In the genomic region with DNA sequence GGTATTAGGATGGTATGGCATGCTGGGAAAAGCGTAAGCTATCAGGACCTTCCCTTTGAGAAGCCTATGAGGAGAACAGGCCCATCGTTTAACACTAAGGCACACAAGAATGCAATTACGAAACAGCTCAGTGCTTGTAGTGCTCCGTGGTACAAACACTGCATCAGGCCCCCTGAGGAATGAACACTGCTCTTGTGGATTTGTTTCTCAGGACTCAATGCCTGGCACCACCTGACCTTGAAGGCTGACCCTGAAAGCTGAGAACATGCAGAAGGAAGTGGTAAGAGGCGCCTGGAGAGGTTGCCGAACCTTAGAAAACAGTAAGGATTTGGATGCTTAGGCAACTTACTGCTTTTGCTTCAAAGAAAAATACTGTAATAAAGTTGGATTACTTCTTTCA, we compare ENCODE assay signal across 26 mouse cellular contexts. TPM values are rescaled to one million over a fixed set of nuclear protein-coding genes. Genes with fewer than 3 reads are reported as not detected.
DNase-seq lines count a peak whose midpoint lies in the region; ATAC-seq and TF ChIP-seq lines count a peak whose summit lies in the region.
"Had no signal": no experiment of that assay in that cellular context is flagged by ENCODE, and none has a peak within 500 bp of the region (broad histone marks: within the 10 kb centered on the region; RNA-seq: fewer than 3 reads in every experiment).

No protein-coding gene starts in this region.

- TF ChIP-seq CTCF in lung, postnatal 0 days (IDR thresholded peaks at IDR 0.05), result no peak
- no peak for TF ChIP-seq CTCF in left cerebral cortex, adult 2 months (IDR thresholded peaks at IDR 0.05)

- no peaks in the 10 kb centered on the region; the same call in 1 of the 2 replicates for H3K4me1 ChIP-seq in lung, postnatal 0 days (ENCODE audit: insufficient read depth, low read depth, low read length)
- H3K4me1 ChIP-seq: heart, embryonic 15.5 days; hindbrain, embryonic 15.5 days; midbrain, embryonic 15.5 days; neural tube, embryonic 13.5 days; stomach, embryonic 15.5 days had no signal

- no peak overlapping the region for H3K4me3 ChIP-seq in lung, postnatal 0 days (ENCODE audit: low read depth, low read length)
- no peak overlapping the region for H3K4me3 ChIP-seq in left cerebral cortex, adult 2 months
- H3K4me3 ChIP-seq: heart, embryonic 15.5 days; hindbrain, embryonic 15.5 days; limb, embryonic 13.5 days; liver, embryonic 13.5 days; megakaryocyte, embryonic 14.5 days; midbrain, embryonic 15.5 days; neural tube, embryonic 13.5 days; stomach, embryonic 15.5 days had no signal

- no peak for TF ChIP-seq EP300 in lung, postnatal 0 days (IDR thresholded peaks at IDR 0.05)

- WGBS in lung, postnatal 0 days, result 30% methylated on average over 6 of the region's 6 CpGs

- peak; percentile 68 for DNase-seq in embryo, embryonic 10 days (ENCODE audit: low spot score)
- no peak for DNase-seq in embryo, embryonic 9.5 days (ENCODE audit: extremely low spot score)
- peak; percentile 54 for DNase-seq in lung, postnatal 0 days (ENCODE audit: low spot score)
- DNase-seq in lung, postnatal 10 days, result no peak
- DNase-seq in fibroblast of lung, adult 2 months (ENCODE audit: low read depth), result peak; percentile 43
- DNase-seq in mesoderm, embryonic 11.5 days (ENCODE audit: low read depth, low spot score), result peak; percentile 23
- DNase-seq in right cerebral cortex, postnatal 14 days, result no peak
- no peak for DNase-seq in left cerebral cortex, adult 2 months (ENCODE audit: extremely low spot score in 1 of 2, low spot score in 2 of 2)
- DNase-seq: adrenal gland, adult 2 months; cerebellum, adult 8-10 months; gastrocnemius, postnatal 25 days; heart, postnatal 36 days; kidney, adult 2 months; layer of hippocampus, adult 9-11 months; liver, embryonic 13.5 days; thymus, postnatal 25 days had no signal

- H3K4me2 ChIP-seq in lung, postnatal 0 days (replicated peaks; ENCODE audit: low read depth, low read length), result no peak overlapping the region
- H3K4me2 ChIP-seq: heart, embryonic 15.5 days; hindbrain, embryonic 15.5 days; limb, embryonic 13.5 days; liver, embryonic 13.5 days; midbrain, embryonic 15.5 days; neural tube, embryonic 13.5 days; stomach, embryonic 15.5 days had no signal

- no peaks in the 10 kb centered on the region for H3K36me3 ChIP-seq in lung, postnatal 0 days (ENCODE audit: insufficient read depth, low read length)
- H3K36me3 ChIP-seq: heart, embryonic 15.5 days; hindbrain, embryonic 15.5 days; limb, embryonic 13.5 days; liver, embryonic 13.5 days; midbrain, embryonic 15.5 days; neural tube, embryonic 13.5 days; stomach, embryonic 15.5 days had no signal

- 0 out of 2 replicates have a peak overlapping the region, but pooled peaks have one; percentile 21 for H3K27ac ChIP-seq in lung, postnatal 0 days (ENCODE audit: low read length)
- H3K27ac ChIP-seq in left cerebral cortex, adult 2 months, result no peak overlapping the region
- H3K27ac ChIP-seq: heart, embryonic 15.5 days; hindbrain, embryonic 15.5 days; kidney, postnatal 0 days; limb, embryonic 13.5 days; liver, embryonic 13.5 days; midbrain, embryonic 15.5 days; neural tube, embryonic 13.5 days; stomach, embryonic 15.5 days had no signal

- intact Hi-C loops in left cerebral cortex, adult 2 months (cut with DNase I), result no loop called here

- ATAC-seq in lung, postnatal 0 days, result peak; percentile 68
- ATAC-seq: CD4-positive, CD25-positive, alpha-beta regulatory T cell, adult 4 months; forebrain, embryonic 16.5 days; midbrain, embryonic 15.5 days had no signal

- H3K9me3 ChIP-seq in lung, postnatal 0 days (ENCODE audit: low read length), result no peaks in the 10 kb centered on the region
- H3K9me3 ChIP-seq: heart, embryonic 15.5 days; hindbrain, embryonic 15.5 days; limb, embryonic 13.5 days; liver, embryonic 13.5 days; midbrain, embryonic 15.5 days; neural tube, embryonic 13.5 days; stomach, embryonic 15.5 days had no signal

- H3K9ac ChIP-seq in lung, postnatal 0 days (replicated peaks; ENCODE audit: low read depth), result no peak overlapping the region
- H3K9ac ChIP-seq: heart, embryonic 15.5 days; hindbrain, embryonic 15.5 days; limb, embryonic 13.5 days; liver, embryonic 13.5 days; midbrain, embryonic 15.5 days; neural tube, embryonic 13.5 days; stomach, embryonic 15.5 days had no signal

- no peaks in the 10 kb centered on the region for H3K27me3 ChIP-seq in lung, postnatal 0 days (replicated peaks; ENCODE audit: insufficient read depth, low read length)
- H3K27me3 ChIP-seq: heart, embryonic 15.5 days; hindbrain, embryonic 15.5 days; limb, embryonic 13.5 days; liver, embryonic 13.5 days; midbrain, embryonic 15.5 days; neural tube, embryonic 13.5 days; stomach, embryonic 15.5 days had no signal

RNA-seq across cellular contexts. Expression of gene Herc1, which starts 20.8 kb away (rescaled TPM):
- polyA plus RNA-seq in lung, postnatal 0 days (2015; fragmentation: Nextera tagmentation; extraction: Ambion mirVana), result 11.8 and 12.9 TPM in 2 replicates
- 100 to 1,000 TPM; 128 to 132 TPM for total RNA-seq in left cerebral cortex, adult 2 months (2021)

Comparison
In these comparisons a context has a peak if more than half of its experiments do, and no peak if none do; other contexts are left out.
1. DNase-seq: peak in embryo, embryonic 10 days (single experiment), lung, postnatal 0 days (single experiment), fibroblast of lung, adult 2 months (single experiment) and mesoderm, embryonic 11.5 days (single experiment); none in embryo, embryonic 9.5 days (single experiment), lung, postnatal 10 days (single experiment), right cerebral cortex, postnatal 14 days (single experiment) and left cerebral cortex, adult 2 months (0 of 2).